ENCODE assay signal across 8 mouse cellular contexts in the genomic region with DNA sequence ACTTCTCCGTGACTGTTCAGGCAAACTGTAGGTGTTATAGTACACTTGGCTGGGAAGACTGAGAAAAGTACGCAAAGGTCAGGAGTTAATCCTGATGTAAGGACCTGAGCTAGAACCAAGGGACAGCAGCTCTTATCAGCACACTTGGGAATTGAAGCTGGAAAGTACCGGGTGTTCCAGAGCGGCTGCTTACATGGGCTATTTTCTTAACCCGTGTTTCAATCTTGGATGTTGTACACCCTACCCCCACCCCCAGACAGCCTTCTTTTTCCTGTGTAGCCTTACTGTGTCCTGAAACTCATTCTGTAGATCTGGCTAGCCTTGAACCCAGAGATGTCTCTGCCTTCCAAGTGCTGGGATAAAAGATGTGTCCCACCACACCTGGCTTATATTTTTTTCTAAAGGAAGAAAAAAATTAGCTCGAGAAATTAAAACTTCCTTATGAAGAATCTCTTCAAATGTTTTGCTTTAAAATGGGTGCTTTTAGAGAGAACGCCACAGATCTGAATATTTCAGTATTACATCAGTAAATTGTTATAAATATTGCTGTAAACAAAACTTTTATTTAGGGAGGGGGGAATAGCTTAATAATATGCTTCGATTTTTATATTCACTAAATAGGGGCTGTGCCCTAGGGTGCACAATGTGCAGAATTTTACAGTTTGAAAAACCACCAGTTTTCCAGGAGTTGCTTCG. TPM values are rescaled to one million over a fixed set of nuclear protein-coding genes. Genes with fewer than 3 reads are reported as not detected.
DNase-seq lines count a peak whose midpoint lies in the region; ATAC-seq lines count a peak whose summit lies in the region.

No protein-coding gene starts in this region.

- H3K36me3 ChIP-seq in lung, embryonic 15.5 days: no peaks in the 10 kb centered on the region
- no peaks in the 10 kb centered on the region for H3K36me3 ChIP-seq in forebrain, embryonic 14.5 days (ENCODE audit: control insufficient read depth, insufficient read depth, low read length)
- H3K36me3 ChIP-seq in intestine, embryonic 15.5 days: no peaks in the 10 kb centered on the region
- no peaks in the 10 kb centered on the region for H3K36me3 ChIP-seq in neural tube, embryonic 14.5 days (ENCODE audit: control insufficient read depth, insufficient read depth, low read length)

- H3K9ac ChIP-seq in lung, embryonic 15.5 days: peak overlapping the region; percentile 59
- H3K9ac ChIP-seq in forebrain, embryonic 14.5 days (ENCODE audit: low read length): peak overlapping the region; percentile 76
- H3K9ac ChIP-seq in intestine, embryonic 15.5 days: peak overlapping the region; percentile 86
- H3K9ac ChIP-seq in neural tube, embryonic 14.5 days (replicated peaks; ENCODE audit: low read depth, low read length): peak overlapping the region; percentile 87

- peaks cover 17% of the 10 kb centered on the region for H3K4me1 ChIP-seq in lung, embryonic 15.5 days
- H3K4me1 ChIP-seq in forebrain, embryonic 14.5 days (ENCODE audit: control insufficient read depth, insufficient read depth, low read length): peaks cover 10% of the 10 kb centered on the region
- 0 out of 2 replicates have a peak, but pooled peaks cover 2% of the 10 kb centered on the region for H3K4me1 ChIP-seq in intestine, embryonic 15.5 days (replicated peaks)
- H3K4me1 ChIP-seq in neural tube, embryonic 14.5 days (ENCODE audit: control insufficient read depth, insufficient read depth, low read length): peaks cover 10% of the 10 kb centered on the region

- no peaks in the 10 kb centered on the region for H3K27me3 ChIP-seq in lung, embryonic 15.5 days
- H3K27me3 ChIP-seq in forebrain, embryonic 14.5 days (replicated peaks; ENCODE audit: control insufficient read depth, insufficient read depth, low read length): no peaks in the 10 kb centered on the region
- H3K27me3 ChIP-seq in intestine, embryonic 15.5 days (replicated peaks): no peaks in the 10 kb centered on the region
- no peaks in the 10 kb centered on the region for H3K27me3 ChIP-seq in neural tube, embryonic 14.5 days (ENCODE audit: control insufficient read depth, insufficient read depth, low read length)

- WGBS in lung, embryonic 15.5 days: 50% methylated on average over 9 of the region's 9 CpGs
- WGBS in forebrain, embryonic 14.5 days: 75% methylated on average over 9 of the region's 9 CpGs
- 55% methylated on average over 9 of the region's 9 CpGs for WGBS in intestine, embryonic 15.5 days
- WGBS in neural tube, embryonic 14.5 days: 77% methylated on average over 9 of the region's 9 CpGs

- no peak for DNase-seq in lung, postnatal 14 days
- DNase-seq in forebrain, embryonic 14.5 days (ENCODE audit: low spot score): no peak
- no peak for DNase-seq in thymus, postnatal 4 days
- no peak for DNase-seq in thymus, adult 18-20 months
- no peak for DNase-seq in urinary bladder, postnatal 25 days (ENCODE audit: low spot score)

- peak overlapping the region; percentile 93 for H3K27ac ChIP-seq in lung, embryonic 15.5 days
- H3K27ac ChIP-seq in forebrain, embryonic 14.5 days (ENCODE audit: low read depth, low read length): peak overlapping the region; percentile 89
- peak overlapping the region; percentile 85 for H3K27ac ChIP-seq in intestine, embryonic 15.5 days
- H3K27ac ChIP-seq in neural tube, embryonic 14.5 days (ENCODE audit: low read depth, low read length): peak overlapping the region; percentile 92

- no peaks in the 10 kb centered on the region for H3K9me3 ChIP-seq in lung, embryonic 15.5 days
- no peaks in the 10 kb centered on the region for H3K9me3 ChIP-seq in forebrain, embryonic 14.5 days (replicated peaks; ENCODE audit: control insufficient read depth, low read length)
- H3K9me3 ChIP-seq in intestine, embryonic 15.5 days: no peaks in the 10 kb centered on the region
- no peaks in the 10 kb centered on the region for H3K9me3 ChIP-seq in neural tube, embryonic 14.5 days (ENCODE audit: control insufficient read depth, low read length)

- no peak for ATAC-seq in lung, embryonic 15.5 days (ENCODE audit: borderline replicate concordance, extremely low read depth, low FRiP score, low TSS enrichment)
- ATAC-seq in forebrain, embryonic 14.5 days: no peak
- ATAC-seq in intestine, embryonic 15.5 days: no peak
- ATAC-seq in neural tube, embryonic 14.5 days (ENCODE audit: low read depth): no peak; the same call in 1 of the 2 replicates

- peak overlapping the region; percentile 72 for H3K4me2 ChIP-seq in lung, embryonic 15.5 days
- H3K4me2 ChIP-seq in forebrain, embryonic 14.5 days (ENCODE audit: low read length): peak overlapping the region; percentile 82
- H3K4me2 ChIP-seq in intestine, embryonic 15.5 days (replicated peaks): peak overlapping the region; percentile 58
- peak overlapping the region; percentile 70 for H3K4me2 ChIP-seq in neural tube, embryonic 14.5 days (ENCODE audit: low read depth, low read length)

- H3K4me3 ChIP-seq in lung, embryonic 15.5 days: peak overlapping the region; percentile 94
- peak overlapping the region; percentile 70 for H3K4me3 ChIP-seq in forebrain, embryonic 14.5 days (ENCODE audit: low read depth, low read length)
- H3K4me3 ChIP-seq in intestine, embryonic 15.5 days (replicated peaks): peak overlapping the region; percentile 74
- H3K4me3 ChIP-seq in neural tube, embryonic 14.5 days (ENCODE audit: low read depth, low read length): peak overlapping the region; percentile 99

RNA-seq across cellular contexts. Expression of gene Psma6, which starts 13.7 kb away (rescaled TPM):
- 427 and 430 TPM in 2 replicates for polyA plus RNA-seq in lung, embryonic 15.5 days (2015; fragmentation: Nextera tagmentation; extraction: Ambion mirVana)
- polyA plus RNA-seq in forebrain, embryonic 14.5 days (2014; fragmentation: Nextera tagmentation; extraction: Ambion mirVana): 482 and 544 TPM in 2 replicates
- polyA plus RNA-seq in intestine, embryonic 15.5 days (2015; fragmentation: Nextera tagmentation; extraction: Ambion mirVana): 413 and 421 TPM in 2 replicates
- 420 and 439 TPM in 2 replicates for polyA plus RNA-seq in neural tube, embryonic 14.5 days (2014; fragmentation: Nextera tagmentation; extraction: Ambion mirVana)
